Mouse (Mus musculus): ENCODE results near the gene Dusp1. TPM values are rescaled to one million over a fixed set of nuclear protein-coding genes. Genes with fewer than 3 reads are reported as not detected.

Gene Dusp1
- polyA plus RNA-seq, 1 experiment: 58.4 TPM

- TF ChIP-seq CTCF (IDR thresholded peaks at IDR 0.05; ENCODE audit: low read depth, low read length) (peak; percentile 61), EP300 (IDR thresholded peaks at IDR 0.05; ENCODE audit: insufficient read depth, low read depth, low read length) (no peak), POLR2A (IDR thresholded peaks at IDR 0.05; ENCODE audit: insufficient read depth, low read length) (no peak)
- Histone ChIP-seq H3K27ac (ENCODE audit: insufficient read depth, low read length) (peak overlapping the region; percentile 69), H3K27me3 (ENCODE audit: control insufficient read depth, insufficient read depth, low read length, poor library complexity, severe bottlenecking) (no peaks in the 10 kb centered on the region), H3K9me3 (replicated peaks; ENCODE audit: control insufficient read depth, insufficient read depth, low read length, poor library complexity, severe bottlenecking) (no peaks in the 10 kb centered on the region), H3K36me3 (ENCODE audit: control insufficient read depth, insufficient read depth, low read length, poor library complexity, severe bottlenecking) (peaks cover 15% of the 10 kb centered on the region), H3K4me3 (ENCODE audit: low read depth, low read length) (peak overlapping the region; percentile 59), H3K9ac (ENCODE audit: low read depth, poor library complexity, severe bottlenecking) (peak overlapping the region; percentile 82), H3K4me1 (ENCODE audit: control insufficient read depth, insufficient read depth, low read length) (peaks cover 11% of the 10 kb centered on the region)
Observed at GRCm38 (mm10) chr17:26508961-26509771, 52.8 kb downstream of the Dusp1 start.

GRCm38 (mm10) chr17:26508345-26508960 is 53.5 kb downstream of the Dusp1 start:
- H3K27ac ChIP-seq (ENCODE audit: insufficient read depth, low read length): peak overlapping the region; percentile 69
- H3K9me3 ChIP-seq (replicated peaks; ENCODE audit: control insufficient read depth, insufficient read depth, low read length, poor library complexity, severe bottlenecking): no peaks in the 10 kb centered on the region
- no peaks in the 10 kb centered on the region for H3K27me3 ChIP-seq (ENCODE audit: control insufficient read depth, insufficient read depth, low read length, poor library complexity, severe bottlenecking)
- peak overlapping the region; percentile 82 for H3K9ac ChIP-seq (ENCODE audit: low read depth, poor library complexity, severe bottlenecking)
- peaks cover 15% of the 10 kb centered on the region for H3K36me3 ChIP-seq (ENCODE audit: control insufficient read depth, insufficient read depth, low read length, poor library complexity, severe bottlenecking)
- peak overlapping the region; percentile 66 for H3K4me3 ChIP-seq (ENCODE audit: low read depth, low read length)
- TF ChIP-seq CTCF (IDR thresholded peaks at IDR 0.05; ENCODE audit: low read depth, low read length) (no peak), POLR2A (IDR thresholded peaks at IDR 0.05; ENCODE audit: insufficient read depth, low read length) (peak; percentile 98), EP300 (IDR thresholded peaks at IDR 0.05; ENCODE audit: insufficient read depth, low read depth, low read length) (peak; percentile 65)
- peaks cover 15% of the 10 kb centered on the region for H3K4me1 ChIP-seq (ENCODE audit: control insufficient read depth, insufficient read depth, low read length)

GRCm38 (mm10) chr17:26507966-26508344 is 54.0 kb downstream of the Dusp1 start:
- no peaks in the 10 kb centered on the region for H3K27me3 ChIP-seq (ENCODE audit: control insufficient read depth, insufficient read depth, low read length, poor library complexity, severe bottlenecking)
- H3K4me1 ChIP-seq (ENCODE audit: control insufficient read depth, insufficient read depth, low read length): peaks cover 15% of the 10 kb centered on the region
- peak overlapping the region; percentile 49 for H3K27ac ChIP-seq (ENCODE audit: insufficient read depth, low read length)
- H3K9ac ChIP-seq (ENCODE audit: low read depth, poor library complexity, severe bottlenecking): peak overlapping the region; percentile 82
- H3K36me3 ChIP-seq (ENCODE audit: control insufficient read depth, insufficient read depth, low read length, poor library complexity, severe bottlenecking): peaks cover 15% of the 10 kb centered on the region
- TF ChIP-seq CTCF (IDR thresholded peaks at IDR 0.05; ENCODE audit: low read depth, low read length) (peak; percentile 39), EP300 (IDR thresholded peaks at IDR 0.05; ENCODE audit: insufficient read depth, low read depth, low read length) (no peak)
- no peaks in the 10 kb centered on the region for H3K9me3 ChIP-seq (replicated peaks; ENCODE audit: control insufficient read depth, insufficient read depth, low read length, poor library complexity, severe bottlenecking)
- H3K4me3 ChIP-seq (ENCODE audit: low read depth, low read length): peak overlapping the region; percentile 66

GRCm38 (mm10) chr17:26506997-26507871 is 54.7 kb downstream of the Dusp1 start:
- H3K9me3 ChIP-seq (replicated peaks; ENCODE audit: control insufficient read depth, insufficient read depth, low read length, poor library complexity, severe bottlenecking): no peaks in the 10 kb centered on the region
- peaks cover 15% of the 10 kb centered on the region for H3K36me3 ChIP-seq (ENCODE audit: control insufficient read depth, insufficient read depth, low read length, poor library complexity, severe bottlenecking)
- H3K27ac ChIP-seq (ENCODE audit: insufficient read depth, low read length): no peak overlapping the region
- TF ChIP-seq CTCF (IDR thresholded peaks at IDR 0.05; ENCODE audit: low read depth, low read length) (no peak), EP300 (IDR thresholded peaks at IDR 0.05; ENCODE audit: insufficient read depth, low read depth, low read length) (no peak), POLR2A (IDR thresholded peaks at IDR 0.05; ENCODE audit: insufficient read depth, low read length) (no peak)
- peaks cover 15% of the 10 kb centered on the region for H3K4me1 ChIP-seq (ENCODE audit: control insufficient read depth, insufficient read depth, low read length)
- H3K4me3 ChIP-seq (ENCODE audit: low read depth, low read length): peak overlapping the region; percentile 66
- H3K9ac ChIP-seq (ENCODE audit: low read depth, poor library complexity, severe bottlenecking): peak overlapping the region; percentile 82
- no peaks in the 10 kb centered on the region for H3K27me3 ChIP-seq (ENCODE audit: control insufficient read depth, insufficient read depth, low read length, poor library complexity, severe bottlenecking)

GRCm38 (mm10) chr17:26506031-26506641 is 55.8 kb downstream of the Dusp1 start:
- Histone ChIP-seq H3K36me3 (ENCODE audit: control insufficient read depth, insufficient read depth, low read length, poor library complexity, severe bottlenecking) (peaks cover 15% of the 10 kb centered on the region), H3K9me3 (replicated peaks; ENCODE audit: control insufficient read depth, insufficient read depth, low read length, poor library complexity, severe bottlenecking) (no peaks in the 10 kb centered on the region), H3K4me1 (ENCODE audit: control insufficient read depth, insufficient read depth, low read length) (peaks cover 11% of the 10 kb centered on the region), H3K27me3 (ENCODE audit: control insufficient read depth, insufficient read depth, low read length, poor library complexity, severe bottlenecking) (no peaks in the 10 kb centered on the region), H3K27ac (ENCODE audit: insufficient read depth, low read length) (no peak overlapping the region), H3K4me3 (ENCODE audit: low read depth, low read length) (peak overlapping the region; percentile 66), H3K9ac (ENCODE audit: low read depth, poor library complexity, severe bottlenecking) (0 out of 2 replicates have a peak overlapping the region, but pooled peaks have one; percentile 82)
- no peak for TF ChIP-seq POLR2A (IDR thresholded peaks at IDR 0.05; ENCODE audit: insufficient read depth, low read length)
- TF ChIP-seq CTCF (IDR thresholded peaks at IDR 0.05; ENCODE audit: low read depth, low read length): no peak
- TF ChIP-seq EP300 (IDR thresholded peaks at IDR 0.05; ENCODE audit: insufficient read depth, low read depth, low read length): no peak

Data from ES-Bruce4 (cell line).